Mouse (Mus musculus) E14TG2a.4 (cell line): ENCODE results near the gene Gucy2e.

Source experiments
- CTCF ChIP-seq: conservative IDR thresholded peaks from 2 replicates; pipeline ENCODE4 v1.5.1; 2014; ENCODE audit warnings: low read length
- NANOG ChIP-seq: IDR thresholded peaks from 2 replicates; pipeline ENCODE4 v1.6.1; 2014; ENCODE audit warnings: borderline replicate concordance, low read length, mixed read lengths
- POU5F1 ChIP-seq: IDR thresholded peaks from 2 replicates; pipeline ENCODE4 v1.6.1; 2014; ENCODE audit warnings: low read length, borderline replicate concordance

DNA sequence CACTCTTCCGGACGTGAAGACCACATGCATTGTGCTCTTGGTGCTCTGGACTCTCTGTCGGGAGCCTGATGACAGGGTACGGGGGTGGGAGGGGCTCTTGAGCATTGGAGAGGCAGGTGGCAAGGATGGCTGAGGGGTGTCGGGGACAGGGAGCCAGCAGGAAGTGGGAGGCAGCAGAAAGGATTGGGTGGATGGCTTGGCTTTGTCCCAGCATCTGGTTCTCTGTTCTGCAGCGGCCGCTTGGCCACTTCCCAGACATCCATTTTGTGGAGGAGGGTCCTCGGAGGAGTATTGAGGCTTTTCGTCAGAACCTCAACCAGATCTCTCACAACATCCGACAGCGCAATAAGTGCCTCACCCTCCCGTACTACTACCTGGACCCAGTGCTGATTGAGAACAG, 67.5 kb downstream of the Gucy2e start:
- TF ChIP-seq CTCF, result no peak
- TF ChIP-seq NANOG, result no peak
- no peak for TF ChIP-seq POU5F1
